Mouse (Mus musculus): Measurements from ENCODE around the gene Gm9922. TPM values are rescaled to one million over a fixed set of nuclear protein-coding genes. Genes with fewer than 3 reads are reported as not detected.

Gm9922 gene
- polyA plus RNA-seq, 1 experiment from 2014 or later, result 3.5 TPM

DNA sequence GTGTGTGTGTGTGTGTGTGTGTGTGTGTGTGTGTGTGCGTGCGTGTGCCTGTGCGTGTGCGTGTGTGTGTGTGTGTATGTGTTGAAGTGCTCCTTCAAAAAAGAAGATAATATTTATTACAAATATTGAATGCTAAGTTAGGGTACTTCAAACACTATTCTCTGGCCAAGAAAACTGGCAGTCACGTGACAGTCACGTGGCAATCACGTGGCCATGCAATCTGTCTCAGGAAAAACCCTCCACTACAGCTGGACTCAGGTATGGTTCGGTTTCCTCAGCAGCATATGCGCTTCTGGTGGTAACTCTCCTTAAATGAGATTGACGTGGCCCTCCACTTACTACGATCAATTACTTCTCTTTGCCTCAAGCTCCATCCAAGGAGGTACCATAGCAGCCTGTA, 18.2 kb upstream of the Gm9922 start:
- no peak overlapping the region for H3K9ac ChIP-seq
- H3K4me2 ChIP-seq, result no peak overlapping the region
- H3K27ac ChIP-seq, result no peak overlapping the region
- WGBS, result 89% methylated on average over 11 of the region's 11 CpGs
- no peaks in the 10 kb centered on the region for H3K9me3 ChIP-seq (replicated peaks)
- H3K4me1 ChIP-seq, result 0 out of 2 replicates have a peak, but pooled peaks cover 5% of the 10 kb centered on the region
- no peak overlapping the region for H3K4me3 ChIP-seq (replicated peaks)
- ATAC-seq (replicated peaks; ENCODE audit: low FRiP score), result no peak
- H3K36me3 ChIP-seq, result no peaks in the 10 kb centered on the region
- no peaks in the 10 kb centered on the region for H3K27me3 ChIP-seq

GRCm38 (mm10) chr14:101746635-101747034, 17.0 kb upstream of the Gm9922 start:
- 80% methylated on average over 3 of the region's 3 CpGs for WGBS
- H3K4me2 ChIP-seq, result no peak overlapping the region
- H3K9me3 ChIP-seq (replicated peaks), result no peaks in the 10 kb centered on the region
- no peaks in the 10 kb centered on the region for H3K36me3 ChIP-seq
- no peak overlapping the region for H3K4me3 ChIP-seq (replicated peaks)
- ATAC-seq (replicated peaks; ENCODE audit: low FRiP score), result no peak
- H3K4me1 ChIP-seq, result 0 out of 2 replicates have a peak, but pooled peaks cover 5% of the 10 kb centered on the region
- no peaks in the 10 kb centered on the region for H3K27me3 ChIP-seq
- H3K27ac ChIP-seq, result no peak overlapping the region
- no peak overlapping the region for H3K9ac ChIP-seq

GRCm38 (mm10) chr14:101737501-101737900, 7.9 kb upstream of the Gm9922 start:
- Histone ChIP-seq H3K4me3 (replicated peaks) (no peak overlapping the region), H3K4me1 (no peaks in the 10 kb centered on the region; the same call in 1 of the 2 replicates), H3K27me3 (0 out of 2 replicates have a peak, but pooled peaks cover 2% of the 10 kb centered on the region), H3K9me3 (replicated peaks) (no peaks in the 10 kb centered on the region), H3K4me2 (no peak overlapping the region), H3K27ac (no peak overlapping the region), H3K9ac (no peak overlapping the region), H3K36me3 (no peaks in the 10 kb centered on the region)
- WGBS, result 86% methylated on average over 4 of the region's 4 CpGs
- ATAC-seq (replicated peaks; ENCODE audit: low FRiP score), result no peak

DNA sequence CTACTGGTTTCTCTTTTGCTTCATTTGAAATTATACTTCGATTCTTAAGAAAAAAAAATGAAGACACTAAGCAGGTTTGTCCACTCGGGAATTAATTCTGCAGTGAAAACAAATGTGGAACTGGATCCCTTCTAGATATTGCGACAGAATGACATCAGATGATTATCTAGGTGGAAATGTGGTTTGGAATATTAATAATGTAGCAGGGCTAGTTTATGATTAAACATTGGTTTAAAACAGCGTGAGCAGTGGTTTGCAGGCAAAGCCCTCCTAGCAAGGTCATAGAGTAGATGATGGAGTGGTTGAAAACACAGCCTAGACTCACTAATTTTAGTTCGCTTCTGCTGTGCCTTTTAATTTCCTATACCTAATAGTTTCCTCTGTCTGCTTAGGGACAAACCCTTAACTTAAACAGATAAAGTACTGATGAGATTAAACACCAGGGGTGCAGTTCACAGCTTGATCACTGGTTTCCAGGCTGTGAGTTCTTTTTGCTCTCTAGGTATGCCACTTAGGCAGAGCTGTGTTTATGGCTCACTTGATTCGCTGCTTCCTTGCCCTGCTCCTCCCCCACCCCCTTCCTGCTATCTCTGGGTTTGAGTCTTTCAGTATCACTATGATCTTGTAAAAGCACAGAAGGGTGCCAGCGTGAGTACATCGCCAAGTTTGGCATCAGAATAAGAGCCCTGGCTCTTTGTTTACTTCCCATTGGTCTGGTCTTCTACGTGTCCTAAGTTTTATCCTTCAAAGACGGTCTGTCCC, 4.1 kb upstream of the Gm9922 start:
- no peaks in the 10 kb centered on the region for H3K9me3 ChIP-seq (replicated peaks)
- H3K4me1 ChIP-seq, result peaks cover 14% of the 10 kb centered on the region; the same call in 1 of the 2 replicates
- H3K9ac ChIP-seq, result no peak overlapping the region
- no peak overlapping the region for H3K4me3 ChIP-seq (replicated peaks)
- H3K27ac ChIP-seq, result 0 out of 2 replicates have a peak overlapping the region, but pooled peaks have one; percentile 24
- H3K36me3 ChIP-seq, result no peaks in the 10 kb centered on the region
- H3K4me2 ChIP-seq, result peak overlapping the region; percentile 24; the same call in 1 of the 2 replicates
- 26% methylated on average over 10 of the region's 10 CpGs for WGBS
- peaks cover 22% of the 10 kb centered on the region; the same call in 1 of the 2 replicates for H3K27me3 ChIP-seq
- no peak for ATAC-seq (replicated peaks; ENCODE audit: low FRiP score)

DNA sequence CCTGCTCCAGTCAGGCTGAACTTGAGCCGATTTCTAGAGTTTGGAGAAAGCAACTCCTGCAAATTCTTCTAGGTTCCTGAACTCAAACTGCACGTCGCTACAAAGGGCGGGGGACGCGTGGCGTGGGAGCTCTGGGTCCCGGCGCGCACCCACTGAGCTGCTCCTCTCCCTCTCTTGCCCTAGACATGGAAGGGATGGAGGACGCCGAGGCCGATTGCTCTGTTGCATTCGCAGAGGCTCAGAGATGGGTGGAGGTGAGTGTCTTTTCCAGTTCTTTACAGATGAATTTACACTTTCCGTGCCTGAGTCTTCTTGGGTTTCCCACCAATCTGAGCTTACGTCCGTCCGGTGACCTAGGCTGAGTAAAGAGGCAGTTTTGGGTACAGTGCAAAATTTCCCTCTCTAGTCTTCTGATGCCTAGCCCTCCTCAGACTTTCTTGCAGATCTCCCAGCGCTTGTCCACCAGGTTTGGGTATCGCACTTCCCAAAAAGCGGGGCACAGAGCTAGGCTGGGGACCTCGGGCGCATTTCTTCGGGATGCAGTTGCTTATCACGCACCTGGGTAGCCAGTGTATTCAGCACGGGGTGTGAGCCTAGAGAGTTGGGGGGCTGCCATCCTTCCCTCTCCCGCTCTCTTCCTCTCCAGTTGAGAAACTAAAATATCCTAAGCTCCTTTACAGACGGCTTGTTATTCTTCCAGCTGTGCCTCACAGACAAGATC, 518 bp upstream of the Gm9922 start:
- ATAC-seq (replicated peaks; ENCODE audit: low FRiP score), result peak; percentile 69
- H3K9ac ChIP-seq, result peak overlapping the region; percentile 59
- peaks cover 25% of the 10 kb centered on the region; the same call in 1 of the 2 replicates for H3K27me3 ChIP-seq
- no peaks in the 10 kb centered on the region for H3K36me3 ChIP-seq
- peak overlapping the region; percentile 60 for H3K4me3 ChIP-seq (replicated peaks)
- 2% methylated on average over 28 of the region's 28 CpGs for WGBS
- H3K4me1 ChIP-seq, result peaks cover 18% of the 10 kb centered on the region
- H3K27ac ChIP-seq, result no peak overlapping the region
- H3K9me3 ChIP-seq (replicated peaks), result no peaks in the 10 kb centered on the region
- peak overlapping the region; percentile 99 for H3K4me2 ChIP-seq

DNA sequence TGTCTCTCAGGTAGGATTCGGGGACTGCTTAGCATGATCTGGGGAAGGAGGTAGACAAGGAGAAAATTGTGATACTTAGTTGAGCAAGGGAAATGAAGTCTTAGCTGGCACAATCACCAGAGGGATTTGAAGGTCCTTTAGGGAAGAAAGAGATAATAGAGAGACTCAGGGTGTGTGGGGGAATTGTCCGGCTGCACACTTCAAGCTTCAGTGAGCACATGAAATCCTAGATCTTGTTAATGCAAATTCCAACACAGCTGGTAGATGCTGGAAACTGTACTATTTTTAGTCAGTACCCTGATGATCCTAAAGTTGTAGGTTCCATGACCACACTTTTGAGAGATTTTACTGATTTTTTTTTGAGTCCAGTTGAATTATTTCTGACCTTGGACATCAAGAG, 15.2 kb downstream of the Gm9922 start:
- Histone ChIP-seq H3K27me3 (no peaks in the 10 kb centered on the region), H3K9me3 (replicated peaks) (no peaks in the 10 kb centered on the region), H3K36me3 (no peaks in the 10 kb centered on the region), H3K9ac (no peak overlapping the region), H3K4me3 (replicated peaks) (no peak overlapping the region), H3K27ac (no peak overlapping the region), H3K4me2 (no peak overlapping the region), H3K4me1 (0 out of 2 replicates have a peak, but pooled peaks cover 4% of the 10 kb centered on the region)
- ATAC-seq (replicated peaks; ENCODE audit: low FRiP score), result peak; percentile 67; the same call in 1 of the 2 replicates
- 56% methylated on average over 2 of the region's 2 CpGs for WGBS

- Histone ChIP-seq H3K36me3 (no peaks in the 10 kb centered on the region), H3K27ac (no peak overlapping the region), H3K4me1 (no peaks in the 10 kb centered on the region), H3K9ac (no peak overlapping the region), H3K4me2 (no peak overlapping the region), H3K4me3 (replicated peaks) (no peak overlapping the region), H3K9me3 (replicated peaks) (no peaks in the 10 kb centered on the region), H3K27me3 (no peaks in the 10 kb centered on the region)
- 84% methylated on average over 5 of the region's 5 CpGs for WGBS
- ATAC-seq (replicated peaks; ENCODE audit: low FRiP score), result no peak
These were observed 22.5 kb downstream of the Gm9922 start for GRCm38 (mm10) chr14:101707088-101707487.

- no peak for ATAC-seq (replicated peaks; ENCODE audit: low FRiP score)
- WGBS, result 77% methylated on average over 4 of the region's 4 CpGs
These were observed 25.1 kb downstream of the Gm9922 start for GRCm38 (mm10) chr14:101704479-101704878.

DNA sequence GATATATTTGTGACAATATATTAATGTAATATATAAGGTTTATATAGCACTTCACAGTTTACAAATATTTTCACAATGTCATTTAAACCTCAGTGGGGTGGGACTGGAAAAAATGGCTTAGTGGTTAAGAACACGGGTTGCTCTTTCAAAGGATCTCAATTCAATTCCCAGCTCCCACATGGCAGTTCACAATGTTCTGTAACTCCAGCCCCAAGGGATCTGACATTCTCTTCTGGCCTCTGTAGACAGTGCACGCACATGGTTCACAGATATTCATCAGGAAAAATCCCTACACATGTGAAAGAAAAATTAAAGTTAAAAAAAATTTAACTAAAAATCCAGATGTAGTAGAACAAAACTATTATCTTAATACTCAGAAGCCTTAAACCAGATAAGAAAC, 41.2 kb downstream of the Gm9922 start:
- H3K36me3 ChIP-seq, result peaks cover 16% of the 10 kb centered on the region
- H3K27me3 ChIP-seq, result no peaks in the 10 kb centered on the region
- no peak overlapping the region for H3K27ac ChIP-seq
- WGBS, result 86% methylated on average over 2 of the region's 2 CpGs
- H3K9me3 ChIP-seq (replicated peaks), result no peaks in the 10 kb centered on the region
- no peak overlapping the region for H3K4me3 ChIP-seq (replicated peaks)
- no peak for ATAC-seq (replicated peaks; ENCODE audit: low FRiP score)
- no peak overlapping the region for H3K4me2 ChIP-seq
- 0 out of 2 replicates have a peak, but pooled peaks cover 4% of the 10 kb centered on the region for H3K4me1 ChIP-seq
- no peak overlapping the region for H3K9ac ChIP-seq

More at GRCm38 (mm10) chr14:101704479-101704878, 25.1 kb downstream of the Gm9922 start:
- Histone ChIP-seq H3K9ac (no peak overlapping the region), H3K4me3 (replicated peaks) (no peak overlapping the region), H3K27me3 (no peaks in the 10 kb centered on the region), H3K4me1 (no peaks in the 10 kb centered on the region), H3K27ac (no peak overlapping the region), H3K4me2 (no peak overlapping the region), H3K36me3 (no peaks in the 10 kb centered on the region), H3K9me3 (replicated peaks) (no peaks in the 10 kb centered on the region)

DNA sequence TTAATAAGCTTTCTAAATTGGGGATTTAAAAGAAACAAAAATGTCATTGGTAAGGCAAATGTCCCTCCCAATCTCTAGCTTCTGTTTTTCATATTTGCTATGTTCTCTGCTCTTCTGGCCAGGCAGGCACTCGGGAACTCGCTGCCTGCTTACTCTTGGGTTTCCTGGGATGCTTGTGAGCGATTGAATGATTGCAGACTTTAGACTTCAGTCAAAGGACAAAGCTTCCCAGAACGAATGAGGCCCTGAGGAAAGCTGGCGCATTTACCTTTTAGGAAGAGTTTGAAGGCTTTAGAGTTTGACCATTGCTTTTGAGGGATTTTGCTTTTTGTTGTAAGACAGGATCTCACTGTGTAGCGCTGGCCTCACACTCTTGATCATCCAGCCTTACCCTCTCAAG, 41.9 kb downstream of the Gm9922 start:
- H3K4me2 ChIP-seq, result no peak overlapping the region
- 93% methylated on average over 6 of the region's 6 CpGs for WGBS
- no peaks in the 10 kb centered on the region for H3K27me3 ChIP-seq
- H3K36me3 ChIP-seq, result peaks cover 9% of the 10 kb centered on the region; the same call in 1 of the 2 replicates
- no peak overlapping the region for H3K9ac ChIP-seq
- H3K4me1 ChIP-seq, result 0 out of 2 replicates have a peak, but pooled peaks cover 4% of the 10 kb centered on the region
- no peak overlapping the region for H3K4me3 ChIP-seq (replicated peaks)
- H3K9me3 ChIP-seq (replicated peaks), result no peaks in the 10 kb centered on the region
- no peak for ATAC-seq (replicated peaks; ENCODE audit: low FRiP score)
- no peak overlapping the region for H3K27ac ChIP-seq
